Mouse (Mus musculus) 3134 (cell line): Measurements from ENCODE around the gene Gtf2f1.

ENCODE experiments used
- DNase-seq: peaks from one replicate; pipeline ENCODE4 v3.0.0-alpha.2; 2011; ENCODE audit warnings: low spot score; ENCODE audit not compliant: insufficient read length; ENCODE audit errors: extremely low read depth

Gene Gtf2f1

GRCm38 (mm10) chr17:56976531-56977390 is 34.3 kb downstream of the Gtf2f1 start:
- no peak for DNase-seq

- DNase-seq, result no peak
Observed at GRCm38 (mm10) chr17:56975391-56975790, 35.7 kb downstream of the Gtf2f1 start.

GRCm38 (mm10) chr17:56974708-56975240 is 36.3 kb downstream of the Gtf2f1 start:
- no peak for DNase-seq

- no peak for DNase-seq
Observed at GRCm38 (mm10) chr17:56973956-56974707, 37.0 kb downstream of the Gtf2f1 start.

- no peak for DNase-seq
Observed at GRCm38 (mm10) chr17:56970081-56970480, 41.0 kb downstream of the Gtf2f1 start.

GRCm38 (mm10) chr17:56969321-56969720 is 41.8 kb downstream of the Gtf2f1 start:
- no peak for DNase-seq

- no peak for DNase-seq
Observed at GRCm38 (mm10) chr17:56963646-56964045, 47.4 kb downstream of the Gtf2f1 start.

- no peak for DNase-seq
Observed at GRCm38 (mm10) chr17:56962642-56963405, 48.3 kb downstream of the Gtf2f1 start.

- DNase-seq, result no peak
Observed at GRCm38 (mm10) chr17:56961880-56962279, 49.2 kb downstream of the Gtf2f1 start.

GRCm38 (mm10) chr17:56958667-56959066 is 52.4 kb downstream of the Gtf2f1 start:
- no peak for DNase-seq

- peak; percentile 28 for DNase-seq
Observed at GRCm38 (mm10) chr17:56957763-56958429, 53.2 kb downstream of the Gtf2f1 start.

- no peak for DNase-seq
Observed at GRCm38 (mm10) chr17:56954871-56955270, 56.2 kb downstream of the Gtf2f1 start.
